Mouse (Mus musculus) layer of hippocampus, adult 2 months (tissue): Measurements from ENCODE around the gene Gucd1. TPM values are rescaled to one million over a fixed set of nuclear protein-coding genes. Genes with fewer than 3 reads are reported as not detected.

Experiments used
- DNase-seq, 2 experiments: peaks; one replicate each; pipeline ENCODE4 v3.0.0; 2022; ENCODE audit warnings: low spot score in 2 of 2
- H3K27ac ChIP-seq: fragments of 200-600 bp; 2 replicates; pipeline ENCODE4 v1.8.1; 2022
- H3K4me3 ChIP-seq: fragments of 200-600 bp; 2 replicates; pipeline ENCODE4 v1.8.1; 2022; ENCODE audit warnings: mild to moderate bottlenecking
- CTCF ChIP-seq: fragments of 200-600 bp; conservative IDR thresholded peaks from 2 replicates; pipeline ENCODE4 v1.8.1; 2022; ENCODE audit warnings: antibody characterized with exemption, mild to moderate bottlenecking, moderate library complexity
- total RNA-seq, 2 experiments: library from RNA; stranded (reverse); gene quantifications; 2 replicates each; pipeline ENCODE4 v1.2.3; 2021

Gucd1 gene
- total RNA-seq, 2 experiments from 2014 or later, result 14.5 to 16.0 TPM

DNA sequence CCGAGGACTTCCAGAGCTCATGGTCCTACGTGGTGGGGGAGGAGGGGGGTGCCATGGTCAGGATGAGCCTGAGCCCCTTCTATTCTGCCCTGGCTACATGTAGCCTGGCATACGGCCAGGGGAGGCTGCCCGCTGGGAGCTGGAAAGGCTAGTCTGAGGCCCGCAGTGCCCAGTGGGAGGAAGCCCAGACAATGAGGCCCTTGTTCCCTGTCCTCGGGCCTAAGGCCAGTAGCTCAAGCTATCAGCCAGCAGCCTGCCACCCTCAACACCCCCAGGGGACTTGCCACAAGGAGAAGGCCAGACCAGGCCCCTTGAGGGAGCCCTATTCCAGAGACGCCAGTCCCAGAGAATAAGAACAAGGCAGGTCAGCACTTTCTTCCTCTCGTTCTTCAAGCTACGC lies 38.3 kb upstream of the Gucd1 start:
- Histone ChIP-seq H3K4me3 (no peak overlapping the region), H3K27ac (peak overlapping the region; percentile 88)
- peak; percentile 32; the same call in 1 of the 2 replicates for TF ChIP-seq CTCF
- DNase-seq, result peak; percentile 63 to 86

- H3K4me3 ChIP-seq, result no peak overlapping the region
- peak overlapping the region; percentile 88 for H3K27ac ChIP-seq
- no peak for TF ChIP-seq CTCF
- DNase-seq, result no peak
These were observed 37.8 kb upstream of the Gucd1 start for GRCm38 (mm10) chr10:75555557-75555956.

- Histone ChIP-seq H3K4me3 (no peak overlapping the region), H3K27ac (no peak overlapping the region)
- DNase-seq, result no peak
- no peak for TF ChIP-seq CTCF
These were observed 36.3 kb upstream of the Gucd1 start for GRCm38 (mm10) chr10:75554090-75554489.

DNA sequence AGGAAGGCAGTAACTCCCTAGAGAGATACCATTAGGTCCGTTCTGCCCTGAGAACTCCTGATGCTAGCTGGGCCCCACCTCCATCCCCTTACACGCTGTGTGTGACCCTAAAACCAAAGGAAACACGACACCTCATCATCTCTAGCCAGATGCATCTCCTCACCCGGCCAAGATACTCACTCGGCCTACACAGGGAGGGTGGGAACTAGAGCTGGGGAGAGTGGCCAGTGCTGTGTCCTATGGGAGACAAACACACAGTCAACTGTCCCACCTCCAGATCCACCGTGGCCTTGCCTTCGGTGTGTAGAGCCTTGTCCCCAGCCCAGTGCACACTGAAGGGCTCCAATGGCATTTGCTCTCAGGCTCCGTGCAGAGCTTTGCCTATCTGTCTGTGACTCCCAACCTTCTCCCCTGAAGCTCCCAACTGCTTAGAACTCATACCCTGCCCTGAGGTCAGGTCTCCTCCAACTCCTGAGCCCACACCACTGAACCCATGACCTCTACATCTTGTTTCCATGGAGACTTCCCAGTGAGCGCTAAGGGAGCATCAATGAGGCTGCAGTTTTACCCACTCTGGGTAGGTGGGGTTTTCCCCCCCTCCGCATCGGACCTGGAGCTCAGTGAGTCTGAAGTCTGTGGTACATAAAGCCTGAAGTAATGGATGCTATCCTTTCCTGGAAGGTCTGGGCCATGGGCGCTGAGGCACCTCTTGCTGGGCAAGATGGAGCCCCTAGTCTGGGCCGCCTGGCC lies 35.1 kb upstream of the Gucd1 start:
- Histone ChIP-seq H3K4me3 (no peak overlapping the region), H3K27ac (no peak overlapping the region)
- TF ChIP-seq CTCF, result no peak
- no peak for DNase-seq

- no peak for DNase-seq
- TF ChIP-seq CTCF, result no peak
- H3K4me3 ChIP-seq, result no peak overlapping the region
- no peak overlapping the region for H3K27ac ChIP-seq
These were observed 34.3 kb upstream of the Gucd1 start for GRCm38 (mm10) chr10:75552106-75552505.

DNA sequence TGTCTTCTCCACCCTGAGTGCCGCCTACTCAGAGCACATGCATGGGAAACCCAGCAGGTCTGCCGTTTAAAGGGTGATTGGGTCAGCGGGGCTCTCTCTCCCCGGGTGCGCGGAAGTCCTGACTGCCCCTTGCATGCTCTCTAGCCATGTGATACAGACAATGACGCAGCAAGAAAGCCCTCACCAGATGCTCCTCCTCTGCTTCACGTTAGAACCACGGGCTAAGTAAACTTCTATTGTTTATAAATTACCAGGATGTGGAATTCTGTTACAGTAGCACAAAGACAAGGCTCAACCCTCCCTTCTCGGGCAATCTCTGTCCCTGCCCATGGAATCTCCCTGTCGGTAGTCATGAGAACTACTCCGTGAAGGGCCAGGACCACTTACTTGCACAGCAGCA lies 33.4 kb upstream of the Gucd1 start:
- no peak for DNase-seq
- peak; percentile 26; the same call in 1 of the 2 replicates for TF ChIP-seq CTCF
- H3K4me3 ChIP-seq, result no peak overlapping the region
- no peak overlapping the region for H3K27ac ChIP-seq

GRCm38 (mm10) chr10:75549886-75550285 lies 32.1 kb upstream of the Gucd1 start:
- TF ChIP-seq CTCF, result no peak
- Histone ChIP-seq H3K27ac (no peak overlapping the region), H3K4me3 (no peak overlapping the region)
- DNase-seq, result no peak

DNA sequence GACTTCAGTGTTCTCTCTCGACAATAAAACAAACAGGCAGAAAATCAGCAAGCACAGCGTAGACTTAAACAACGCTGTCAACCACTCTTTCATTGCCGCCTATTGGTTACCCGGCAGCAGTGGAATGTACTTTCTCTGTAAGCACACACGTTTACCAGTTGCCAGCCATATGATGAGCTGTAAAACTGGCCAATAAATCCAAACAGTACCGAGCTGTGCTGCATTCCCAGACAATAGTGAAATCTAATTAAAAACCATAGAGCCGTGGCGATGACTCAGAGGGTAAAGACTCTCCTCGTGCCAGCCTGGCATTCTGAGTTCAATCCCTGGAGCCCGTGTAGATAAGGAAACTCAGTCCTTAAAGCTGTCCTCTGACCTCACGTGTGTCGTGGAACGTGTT lies 30.7 kb upstream of the Gucd1 start:
- no peak overlapping the region for H3K4me3 ChIP-seq
- no peak for DNase-seq

DNA sequence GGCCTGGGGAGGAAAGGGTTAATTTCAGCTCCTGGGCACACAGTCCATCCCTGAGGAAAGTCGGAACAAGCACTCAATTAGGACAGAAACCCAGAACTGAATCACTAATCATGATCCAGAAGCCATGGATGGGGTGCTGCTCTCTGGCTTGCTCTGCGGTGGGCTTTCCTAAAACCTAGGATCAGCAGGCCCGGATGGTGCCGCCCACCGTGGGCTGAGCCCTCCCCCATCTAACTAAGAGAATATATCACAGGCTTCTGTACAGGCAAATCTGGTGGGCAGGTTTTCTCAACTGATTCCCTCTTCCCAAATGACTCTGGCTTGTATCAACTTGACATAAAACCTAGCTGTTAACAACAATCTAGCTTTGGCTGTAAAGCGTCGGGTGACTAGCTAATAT lies 30.1 kb upstream of the Gucd1 start:
- no peak for DNase-seq
- H3K4me3 ChIP-seq, result no peak overlapping the region
- no peak for TF ChIP-seq CTCF
- no peak overlapping the region for H3K27ac ChIP-seq

More for the DNA sequence above, 30.7 kb upstream of the Gucd1 start:
- TF ChIP-seq CTCF, result peak; percentile 17
- H3K27ac ChIP-seq, result no peak overlapping the region

- no peak for DNase-seq
- H3K27ac ChIP-seq, result no peak overlapping the region
- no peak for TF ChIP-seq CTCF
- no peak overlapping the region for H3K4me3 ChIP-seq
These were observed 18.4 kb upstream of the Gucd1 start for GRCm38 (mm10) chr10:75536123-75536522.

GRCm38 (mm10) chr10:75535423-75535822 lies 17.7 kb upstream of the Gucd1 start:
- TF ChIP-seq CTCF, result no peak
- Histone ChIP-seq H3K4me3 (no peak overlapping the region), H3K27ac (no peak overlapping the region)
- no peak for DNase-seq

GRCm38 (mm10) chr10:75534934-75535333 lies 17.2 kb upstream of the Gucd1 start:
- no peak for DNase-seq
- TF ChIP-seq CTCF, result no peak
- Histone ChIP-seq H3K27ac (no peak overlapping the region), H3K4me3 (no peak overlapping the region)

DNA sequence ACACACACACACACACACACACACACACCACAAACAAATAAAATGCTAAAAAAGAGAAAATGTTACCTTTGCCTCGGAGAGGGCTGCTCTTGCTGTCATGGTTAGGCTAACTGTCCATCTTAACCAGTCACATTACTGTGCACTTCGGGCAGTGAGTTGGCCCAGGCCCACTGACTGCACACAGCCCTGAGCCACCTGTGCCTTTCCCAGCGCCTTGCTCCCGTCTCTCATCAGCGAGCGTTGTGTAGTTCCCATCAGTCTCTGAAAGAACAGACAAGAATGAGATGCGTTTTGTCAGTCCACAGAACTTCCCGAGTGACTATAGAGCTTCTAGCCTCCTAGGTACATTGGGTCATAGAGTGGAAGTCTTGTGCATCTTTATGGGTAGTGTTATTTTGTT lies 16.4 kb upstream of the Gucd1 start:
- TF ChIP-seq CTCF, result no peak
- no peak for DNase-seq
- H3K4me3 ChIP-seq, result no peak overlapping the region
- no peak overlapping the region for H3K27ac ChIP-seq

DNA sequence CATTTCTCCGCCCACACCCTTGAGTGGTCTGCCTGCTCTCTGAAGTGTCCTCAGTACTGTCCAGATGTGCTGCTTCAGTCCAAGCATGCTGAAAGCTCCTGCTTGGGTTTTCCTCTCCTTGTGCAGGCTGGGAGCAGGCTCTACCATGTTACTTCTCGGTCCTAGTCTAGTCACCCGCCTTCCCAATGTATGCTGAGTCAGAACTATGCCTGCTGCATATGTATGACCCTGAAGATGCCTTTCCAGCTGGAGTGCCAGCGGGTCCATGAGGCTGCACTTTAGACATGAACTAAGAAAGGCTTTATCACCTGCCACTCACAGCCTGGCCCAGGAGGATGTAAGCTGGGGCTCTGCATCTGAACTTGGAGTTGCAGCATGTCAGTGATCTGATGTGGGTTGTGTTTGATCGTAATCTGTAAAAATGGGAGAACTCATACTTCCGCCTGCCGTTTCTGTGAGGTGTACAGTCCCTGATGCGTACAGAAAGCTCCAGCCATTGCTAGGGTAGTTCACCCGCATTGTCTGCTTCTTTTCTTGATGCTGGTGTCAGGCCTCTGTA lies 13.8 kb upstream of the Gucd1 start:
- no peak for DNase-seq
- Histone ChIP-seq H3K4me3 (no peak overlapping the region), H3K27ac (no peak overlapping the region)
- no peak for TF ChIP-seq CTCF
